Mouse (Mus musculus): ENCODE measurements at regions not wholly inside any gene's neighbourhood (a gene's known extent, or its start where the extent isn't known, plus 50 kb on each side); places are given as distances from the start of the nearest gene placed in this dataset.

- TF ChIP-seq CTCF (conservative IDR thresholded peaks at IDR 0.05; ENCODE audit: insufficient read depth, insufficient read length, low read depth, low read length) (no peak), POLR2A (IDR thresholded peaks at IDR 0.05; ENCODE audit: low read depth, low read length) (no peak)
Observed at GRCm38 (mm10) chr15:5510056-5510455, 266.1 kb upstream of the Ptger4 start.

Measured in kidney, adult 2 months (tissue).